Mouse (Mus musculus) cerebellum, adult 11-12 months (tissue): ENCODE measurements around the gene Timmdc1.
A peak's percentile ranks its signal among the peaks of the same experiment; 100 is the strongest.
"Not testable (repeated sequence)": the region's sequence is repeated elsewhere in the genome, so short reads cannot be mapped to it uniquely, and the experiment has no call there.

Experiments used
- DNase-seq: peaks from one replicate; pipeline ENCODE4 v3.0.0; 2022

Gene Timmdc1

GRCm38 (mm10) chr16:38496604-38497140 lies 25.8 kb downstream of the Timmdc1 start:
- no peak for DNase-seq

DNA sequence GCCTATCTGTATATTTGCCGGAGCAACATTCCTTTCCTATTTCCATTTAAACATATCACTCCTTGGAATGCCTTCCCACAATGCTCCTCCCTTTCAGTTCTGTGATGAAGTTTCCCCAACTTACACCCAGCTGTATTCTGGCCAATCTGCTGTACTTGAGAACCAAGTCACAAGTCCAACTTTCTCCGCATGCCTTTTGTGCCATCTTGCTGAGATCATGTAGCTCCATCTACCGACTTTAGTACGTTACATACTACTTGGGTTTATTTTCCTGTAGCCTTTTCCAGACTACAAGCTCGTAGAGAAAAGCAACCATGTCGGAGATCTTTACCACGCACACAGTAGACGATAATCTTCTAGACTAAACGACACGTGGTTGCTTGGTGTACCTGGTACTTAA lies 28.6 kb downstream of the Timmdc1 start:
- DNase-seq, result no peak

GRCm38 (mm10) chr16:38492551-38492950 lies 29.9 kb downstream of the Timmdc1 start:
- no peak for DNase-seq

DNA sequence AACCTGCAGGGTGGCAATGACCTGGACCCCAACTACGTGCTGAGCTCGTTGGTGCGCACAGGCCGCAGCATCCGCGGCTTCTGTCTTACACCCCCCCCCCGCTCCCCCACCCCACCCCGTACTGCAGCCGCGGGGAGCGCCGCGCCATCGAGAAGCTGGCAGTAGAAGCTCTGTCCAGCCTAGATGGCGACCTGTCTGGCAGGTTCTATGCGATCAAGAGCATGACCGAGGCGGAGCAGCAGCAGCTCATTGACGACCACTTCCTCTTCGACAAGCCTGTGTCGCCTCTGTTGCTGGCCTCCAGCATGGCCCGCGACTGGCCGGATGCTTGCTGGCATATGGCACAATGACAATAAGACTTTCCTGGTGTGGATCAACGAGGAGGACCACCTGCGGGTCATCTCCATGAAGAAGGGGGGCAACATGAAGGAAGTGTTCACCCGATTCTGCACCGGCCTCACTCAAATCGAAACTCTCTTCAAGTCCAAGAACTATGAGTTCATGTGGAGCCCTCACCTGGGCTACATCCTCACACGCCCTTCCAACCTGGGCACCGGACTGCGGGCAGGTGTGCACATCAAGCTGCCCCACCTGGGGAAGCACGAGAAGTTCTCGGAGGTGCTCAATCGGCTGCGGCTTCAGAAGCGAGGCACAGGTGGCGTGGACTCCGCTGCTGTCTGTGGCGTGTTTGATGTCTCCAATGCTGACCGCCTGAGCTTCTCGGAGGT lies 38.7 kb downstream of the Timmdc1 start:
- DNase-seq, result no peak

DNA sequence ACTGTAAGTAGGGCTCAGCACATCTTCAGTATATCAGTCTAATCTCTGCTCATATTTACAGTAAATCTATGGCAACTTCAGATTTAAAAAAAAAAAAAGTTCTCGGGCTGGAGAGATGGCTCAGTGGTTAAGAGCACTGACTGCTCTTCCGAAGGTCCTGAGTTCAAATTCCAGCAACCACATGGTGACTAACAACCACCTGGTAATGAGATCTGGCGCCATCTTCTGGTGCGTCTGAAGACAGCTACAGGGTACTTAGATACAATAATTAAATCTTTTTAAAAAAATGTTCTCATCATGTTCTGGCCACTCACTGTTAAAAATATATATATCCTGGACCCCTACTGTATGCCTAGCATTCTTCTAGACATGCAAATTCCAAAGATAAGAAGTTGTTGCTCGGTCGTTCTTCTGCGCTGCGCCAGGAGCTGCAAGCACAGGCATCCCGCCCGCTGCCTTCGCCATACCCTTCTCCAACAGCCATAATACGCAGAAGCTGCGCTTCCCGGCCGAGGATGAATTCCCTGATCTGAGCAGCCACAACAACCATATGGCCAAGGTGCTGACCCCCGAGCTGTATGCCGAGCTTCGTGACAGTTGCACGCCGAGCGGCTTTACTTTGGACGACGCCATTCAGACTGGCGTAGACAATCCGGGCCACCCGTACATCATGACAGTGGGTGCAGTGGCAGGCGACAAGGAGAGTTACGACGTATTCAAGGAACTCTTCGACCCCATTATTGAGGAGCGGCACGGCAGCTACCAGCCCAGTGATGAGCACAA lies 39.5 kb downstream of the Timmdc1 start:
- no peak for DNase-seq

DNA sequence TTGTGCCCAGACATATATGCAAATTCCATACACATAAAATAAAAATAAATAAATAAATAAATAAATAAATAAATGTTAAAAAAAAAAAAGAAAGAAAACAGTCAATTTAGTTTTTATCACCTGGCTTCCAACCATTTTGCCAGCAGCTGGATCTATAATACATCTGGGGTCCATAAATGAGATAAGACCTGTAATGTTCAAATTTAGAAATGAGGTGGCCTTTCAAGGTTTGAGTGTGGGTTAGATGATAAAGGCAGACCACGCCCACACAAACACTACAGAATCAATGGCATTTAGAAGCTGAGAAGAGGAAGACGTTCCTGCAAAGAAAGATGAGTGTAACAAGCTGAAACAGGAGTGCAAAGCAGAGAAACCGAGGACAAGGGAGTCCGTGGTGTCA lies 41.1 kb downstream of the Timmdc1 start:
- DNase-seq, result no peak

DNA sequence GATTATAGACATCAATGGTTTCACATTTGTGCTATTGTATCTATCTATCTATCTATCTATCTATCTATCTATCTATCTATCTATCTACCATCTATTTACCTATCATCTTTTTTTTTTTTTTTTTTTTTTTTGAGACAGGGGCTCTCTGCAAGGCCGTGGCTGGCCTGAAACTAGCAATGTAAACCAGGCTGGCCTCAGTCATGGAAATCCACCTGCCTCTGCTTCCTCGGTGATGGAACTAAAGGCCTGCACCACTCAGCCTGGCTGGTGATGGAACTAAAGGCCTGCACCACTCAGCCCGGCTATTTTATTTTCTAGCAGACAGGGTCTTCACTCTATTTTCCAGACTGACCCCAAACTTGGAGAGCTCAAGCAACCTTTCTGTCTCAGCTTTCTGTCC lies 44.2 kb downstream of the Timmdc1 start:
- DNase-seq, result no peak

GRCm38 (mm10) chr16:38477241-38477608 lies 45.2 kb downstream of the Timmdc1 start:
- not testable (repeated sequence) for DNase-seq

- peak; percentile 30 for DNase-seq
Observed at GRCm38 (mm10) chr16:38476312-38477240, 45.9 kb downstream of the Timmdc1 start.

DNA sequence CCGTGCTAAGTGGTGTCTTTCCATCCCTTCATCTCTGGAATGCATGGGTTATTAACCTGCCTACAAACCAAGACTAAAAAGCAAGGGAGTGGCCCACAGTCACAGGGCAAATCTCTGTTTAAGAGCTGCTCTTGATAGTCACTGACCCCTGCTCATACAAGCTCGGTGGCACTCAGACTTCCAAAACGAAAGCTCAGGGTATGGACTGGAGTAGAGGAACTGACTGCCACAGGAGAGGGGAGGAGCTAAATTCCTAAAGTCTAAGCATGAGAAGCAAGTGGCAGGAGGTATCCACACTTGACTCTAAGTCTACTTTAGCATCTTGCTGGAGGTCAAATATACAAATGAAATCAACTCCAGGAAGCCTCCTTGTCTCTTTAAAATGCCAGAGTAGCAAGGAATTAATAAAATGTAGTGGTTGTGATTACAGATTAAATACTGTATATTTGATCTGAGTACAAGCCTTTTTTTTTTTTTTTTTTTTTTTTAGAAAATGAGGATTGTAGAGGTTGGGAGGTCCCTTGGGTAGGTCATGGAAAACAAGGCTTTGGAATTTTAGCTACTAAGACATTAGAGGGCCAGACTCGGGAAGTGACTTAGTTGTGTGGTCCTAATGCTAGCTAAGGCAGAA lies 46.7 kb downstream of the Timmdc1 start:
- no peak for DNase-seq

- no peak for DNase-seq
Observed at GRCm38 (mm10) chr16:38474677-38475286, 47.7 kb downstream of the Timmdc1 start.

- no peak for DNase-seq
Observed at GRCm38 (mm10) chr16:38473661-38474060, 48.8 kb downstream of the Timmdc1 start.

GRCm38 (mm10) chr16:38472507-38472873 lies 50.0 kb downstream of the Timmdc1 start:
- DNase-seq, result no peak

- DNase-seq, result no peak
Observed at GRCm38 (mm10) chr16:38471697-38472506, 50.6 kb downstream of the Timmdc1 start.

GRCm38 (mm10) chr16:38469437-38469836 lies 53.0 kb downstream of the Timmdc1 start:
- no peak for DNase-seq

DNA sequence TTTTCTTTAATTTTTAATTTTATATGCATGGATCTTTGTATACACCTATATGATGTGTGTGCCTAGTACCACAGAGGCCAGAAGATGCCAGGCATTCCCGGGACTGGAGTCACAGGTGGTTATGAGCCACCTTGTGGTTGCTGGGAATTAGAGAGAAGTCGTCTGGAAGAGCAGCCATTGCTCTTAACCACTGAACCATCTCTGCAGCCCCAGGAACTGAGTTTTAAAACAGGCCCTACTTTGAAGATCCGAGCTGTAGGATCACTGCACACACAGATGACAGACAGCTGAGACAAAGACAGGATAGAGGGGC lies 53.8 kb downstream of the Timmdc1 start:
- no peak for DNase-seq

GRCm38 (mm10) chr16:38467917-38468705 lies 54.4 kb downstream of the Timmdc1 start:
- no peak for DNase-seq

DNA sequence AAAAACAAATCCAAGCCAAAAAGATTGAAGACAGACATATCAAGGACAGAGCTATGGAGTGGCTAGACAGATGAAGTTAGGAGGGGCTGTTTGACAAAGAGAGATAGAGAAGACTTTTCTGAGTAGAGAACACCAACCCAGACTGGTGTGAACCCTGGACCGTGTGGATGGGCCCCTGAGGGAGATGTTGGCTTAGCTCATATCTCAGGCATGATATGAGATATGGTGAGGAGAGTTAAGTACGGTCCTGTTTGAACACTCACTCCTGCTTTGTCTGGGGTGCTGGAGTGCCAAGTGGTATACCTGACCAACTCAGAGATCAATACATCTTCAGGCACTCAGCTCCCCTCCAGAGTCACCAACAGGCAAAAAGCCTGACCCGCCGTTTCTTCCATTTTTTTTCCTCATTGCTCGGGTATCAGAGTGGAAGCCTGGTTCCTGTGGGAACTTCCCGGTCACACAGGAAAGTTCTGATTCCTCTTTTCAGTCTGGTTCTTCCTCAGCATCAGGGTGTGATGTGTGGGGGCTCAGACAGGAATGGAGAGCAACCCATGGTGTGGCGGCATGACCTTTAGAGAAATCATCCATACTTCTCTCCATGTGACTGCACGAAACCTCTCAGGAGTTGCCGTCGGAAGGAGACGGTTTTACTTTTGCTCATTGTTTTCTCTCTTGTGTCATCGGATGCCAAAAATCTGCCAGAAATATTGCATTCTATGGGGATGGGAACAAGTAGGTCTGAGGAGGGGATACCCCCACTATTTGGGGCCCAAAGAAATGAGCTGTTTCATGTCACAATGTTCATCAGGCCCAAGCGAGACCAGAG lies 55.2 kb downstream of the Timmdc1 start:
- no peak for DNase-seq

DNA sequence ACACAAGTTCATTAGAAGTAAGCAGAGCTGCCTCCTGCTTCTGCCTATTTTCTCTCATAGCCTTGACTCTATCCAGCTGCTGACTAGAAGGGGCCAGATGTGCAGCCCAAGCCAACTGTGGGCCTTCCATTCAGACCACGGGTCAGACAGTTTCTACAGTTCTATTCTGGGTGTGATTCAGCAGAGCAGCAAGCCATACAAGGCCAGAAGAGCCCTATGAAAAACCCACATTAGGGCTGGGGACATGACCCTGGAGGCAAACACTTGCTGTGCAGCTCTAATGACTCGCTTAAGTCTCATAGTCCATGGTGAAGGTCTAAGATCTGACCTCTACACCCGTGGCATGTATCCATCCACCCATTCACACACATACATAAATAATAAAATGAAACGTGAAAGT lies 56.4 kb downstream of the Timmdc1 start:
- no peak for DNase-seq

DNA sequence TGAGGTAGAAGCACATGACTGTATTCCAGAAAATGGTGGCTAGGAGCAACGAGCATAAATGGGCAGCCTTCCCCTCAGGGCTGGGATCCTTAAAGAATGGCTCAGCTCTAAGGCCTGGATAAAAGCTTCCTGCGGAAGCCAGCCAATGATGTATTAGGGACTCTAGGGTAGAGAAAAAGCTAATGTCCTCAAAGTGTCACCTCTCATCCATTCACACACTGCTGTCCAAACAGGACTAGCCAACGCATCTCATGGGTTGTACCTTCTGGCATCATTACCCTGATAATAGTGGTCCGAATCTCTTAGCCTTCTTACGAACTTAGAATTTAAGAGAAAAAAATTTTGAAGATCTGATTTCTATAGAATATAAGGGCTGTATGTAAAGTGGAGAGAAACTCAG lies 59.2 kb downstream of the Timmdc1 start:
- DNase-seq, result no peak
